Mouse (Mus musculus) heart, adult 18-20 months (tissue): ENCODE results near the gene Sdk2. TPM values are rescaled to one million over a fixed set of nuclear protein-coding genes. Genes with fewer than 3 reads are reported as not detected.

Experiments used
- DNase-seq, 2 experiments: peaks; one replicate each; pipeline ENCODE4 v3.0.0; 2021 to 2022; ENCODE audit warnings: mixed read lengths in 1 of 2
- total RNA-seq, 2 experiments: library from RNA; stranded (reverse); gene quantifications; 2 replicates each; pipeline ENCODE4 v1.2.3; 2021

Gene Sdk2
- total RNA-seq, 2 experiments from 2014 or later, result 1.7 to 1.9 TPM

GRCm38 (mm10) chr11:113831608-113832007 is 235.2 kb downstream of the Sdk2 start:
- DNase-seq, result no peak

DNA sequence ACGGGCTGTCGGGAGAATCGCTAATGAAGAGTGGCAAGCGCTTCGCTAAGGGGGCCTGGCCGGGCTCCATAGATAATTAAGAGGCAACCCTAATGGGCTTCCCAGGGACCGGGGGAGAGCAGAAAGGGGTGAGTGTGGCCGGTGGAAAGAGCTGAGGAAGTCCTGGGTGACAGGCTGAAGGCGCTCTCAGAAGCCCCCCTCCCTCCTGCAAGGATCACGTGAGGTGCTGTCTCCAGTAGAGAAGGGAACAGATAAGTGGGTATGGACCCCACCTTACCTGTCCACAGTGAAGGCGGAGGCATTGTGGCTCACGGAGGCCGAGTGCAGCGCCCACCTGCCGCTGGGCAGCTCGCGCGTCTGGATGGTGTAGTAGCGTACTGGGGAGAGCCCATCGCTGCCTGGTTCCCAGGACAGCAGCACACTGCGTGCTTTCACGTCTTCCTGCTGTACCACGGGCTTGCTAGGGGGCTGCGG is 238.7 kb downstream of the Sdk2 start:
- no peak for DNase-seq

DNA sequence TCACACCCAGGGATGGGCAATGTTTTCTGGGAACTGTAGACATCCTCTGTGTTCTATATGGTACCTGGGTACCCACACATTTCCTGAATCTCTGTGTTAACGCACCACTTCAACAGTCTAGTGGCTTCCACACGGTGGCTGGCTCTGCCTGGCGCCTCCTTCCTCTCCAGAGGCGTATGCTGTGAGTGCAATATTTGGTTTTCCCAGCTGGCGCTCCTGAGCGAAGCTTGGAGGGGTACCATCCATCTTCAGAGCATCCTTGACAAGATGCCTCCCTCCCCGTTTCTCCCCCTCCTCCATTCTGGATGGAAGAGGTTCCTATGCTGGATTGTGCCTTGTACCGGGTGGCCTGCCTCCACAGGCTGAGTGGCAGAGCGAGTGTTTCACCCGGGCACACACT is 246.8 kb downstream of the Sdk2 start:
- DNase-seq, result no peak

DNA sequence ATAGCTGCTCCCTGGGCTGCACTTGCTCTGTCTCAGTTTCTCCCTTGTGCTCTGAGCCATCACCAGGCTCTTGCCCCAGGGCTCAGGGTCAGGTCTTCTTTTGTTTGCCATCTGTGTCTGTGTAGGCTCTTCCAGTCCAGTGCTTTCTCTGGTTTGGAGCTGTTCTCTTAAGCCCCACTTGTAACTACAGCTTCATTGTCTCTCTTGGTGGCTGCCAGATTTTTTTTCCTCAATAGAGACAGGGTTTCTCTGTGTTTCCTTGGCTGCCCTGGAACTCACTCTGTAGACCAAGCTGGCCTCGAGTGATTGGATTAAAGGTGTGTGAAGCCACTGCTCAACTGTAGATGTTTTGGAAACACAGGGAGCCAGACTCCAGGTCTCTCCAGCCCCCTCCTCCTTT is 247.8 kb downstream of the Sdk2 start:
- DNase-seq, result no peak

DNA sequence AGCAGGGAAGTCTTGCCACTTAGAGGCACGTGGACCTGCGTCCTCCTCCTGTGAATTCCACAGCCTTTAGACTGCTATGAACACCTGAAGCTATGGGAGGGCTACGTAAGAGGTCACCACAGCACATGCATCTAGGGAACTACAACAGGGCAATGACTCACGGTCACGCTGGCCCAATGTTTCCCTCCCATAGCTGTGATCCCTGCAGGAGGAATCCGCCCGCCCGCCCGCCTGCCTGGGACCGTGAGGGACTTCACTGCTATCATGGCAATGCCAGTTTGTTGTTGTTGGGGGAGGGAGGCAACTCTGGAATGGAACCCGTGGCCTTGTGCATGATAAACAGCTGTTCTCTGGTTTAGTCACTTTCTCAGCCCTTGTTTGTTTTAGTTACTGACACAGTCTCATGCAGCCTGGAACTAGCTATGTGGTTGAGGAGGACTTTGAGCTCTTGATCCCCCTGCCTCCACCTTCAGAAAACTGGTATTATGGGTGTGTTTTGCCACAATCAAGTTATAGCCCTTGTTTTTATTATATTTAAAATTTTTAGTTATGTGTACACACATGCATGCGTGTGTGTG is 249.8 kb downstream of the Sdk2 start:
- DNase-seq, result no peak

DNA sequence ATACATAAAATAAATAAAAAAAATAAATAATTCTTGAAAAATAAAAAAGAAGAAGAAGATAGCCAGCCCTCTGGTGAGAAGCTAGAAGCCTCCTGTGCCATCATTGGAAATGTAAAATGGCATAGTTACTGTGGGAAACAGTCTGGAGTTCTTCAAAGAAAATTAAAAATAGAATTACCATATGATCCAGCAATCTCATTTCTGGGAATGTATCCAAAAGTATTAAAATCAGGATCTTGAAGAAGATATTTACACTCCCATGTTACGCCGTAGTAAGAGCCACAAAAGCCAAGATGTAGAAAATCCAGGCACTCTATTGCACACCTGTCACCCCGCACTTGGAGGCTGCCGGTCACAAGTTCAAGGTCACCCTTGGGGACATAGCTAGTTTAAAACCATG is 250.4 kb downstream of the Sdk2 start:
- DNase-seq, result no peak

DNA sequence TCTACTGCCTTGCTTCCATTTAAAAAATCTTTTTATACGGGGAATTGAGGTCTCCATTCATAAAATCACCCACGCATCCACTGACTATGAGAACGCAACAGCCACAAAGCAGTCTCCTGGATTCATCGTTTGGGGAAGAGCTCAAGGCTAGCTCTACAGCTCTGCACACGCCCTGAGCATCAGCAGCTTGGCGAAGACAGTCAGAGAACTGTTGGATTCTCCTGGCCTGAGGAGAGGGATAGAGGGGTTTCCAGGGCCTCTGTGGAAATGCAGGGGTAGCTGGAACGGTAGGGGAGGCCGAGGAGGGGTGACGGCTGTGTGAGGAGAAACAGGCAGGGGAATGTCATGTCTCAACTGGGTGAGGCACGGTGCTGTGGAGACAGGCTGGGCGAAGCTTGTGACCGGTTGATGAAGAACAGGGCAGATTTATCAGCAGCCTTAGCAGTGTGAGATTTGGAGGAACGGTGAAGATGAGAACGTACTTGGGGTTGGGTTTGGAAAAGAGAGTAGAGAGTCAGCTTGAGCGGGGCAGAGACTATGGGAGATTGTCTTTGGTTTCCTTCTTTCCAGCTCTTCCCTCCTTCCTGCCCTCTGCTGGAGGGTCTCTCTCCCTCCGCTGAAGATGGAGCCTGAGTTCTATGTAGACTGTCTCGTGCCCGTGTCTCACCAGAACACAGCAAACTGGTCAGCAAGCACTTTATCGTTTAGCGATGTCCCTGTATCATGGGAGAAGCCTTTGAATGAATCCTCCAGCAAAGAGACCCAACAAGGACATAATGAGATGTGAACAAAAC is 255.1 kb downstream of the Sdk2 start:
- DNase-seq, result no peak

GRCm38 (mm10) chr11:113810638-113811545 is 256.0 kb downstream of the Sdk2 start:
- peak; percentile 75 to 94 for DNase-seq

- peak; percentile 74 to 91 for DNase-seq
Measured at GRCm38 (mm10) chr11:113807086-113807485, 259.8 kb downstream of the Sdk2 start.

GRCm38 (mm10) chr11:113806382-113807077 is 260.3 kb downstream of the Sdk2 start:
- DNase-seq, result peak in 1 of 2 experiments; percentile 41

GRCm38 (mm10) chr11:113805974-113806373 is 260.9 kb downstream of the Sdk2 start:
- no peak for DNase-seq

DNA sequence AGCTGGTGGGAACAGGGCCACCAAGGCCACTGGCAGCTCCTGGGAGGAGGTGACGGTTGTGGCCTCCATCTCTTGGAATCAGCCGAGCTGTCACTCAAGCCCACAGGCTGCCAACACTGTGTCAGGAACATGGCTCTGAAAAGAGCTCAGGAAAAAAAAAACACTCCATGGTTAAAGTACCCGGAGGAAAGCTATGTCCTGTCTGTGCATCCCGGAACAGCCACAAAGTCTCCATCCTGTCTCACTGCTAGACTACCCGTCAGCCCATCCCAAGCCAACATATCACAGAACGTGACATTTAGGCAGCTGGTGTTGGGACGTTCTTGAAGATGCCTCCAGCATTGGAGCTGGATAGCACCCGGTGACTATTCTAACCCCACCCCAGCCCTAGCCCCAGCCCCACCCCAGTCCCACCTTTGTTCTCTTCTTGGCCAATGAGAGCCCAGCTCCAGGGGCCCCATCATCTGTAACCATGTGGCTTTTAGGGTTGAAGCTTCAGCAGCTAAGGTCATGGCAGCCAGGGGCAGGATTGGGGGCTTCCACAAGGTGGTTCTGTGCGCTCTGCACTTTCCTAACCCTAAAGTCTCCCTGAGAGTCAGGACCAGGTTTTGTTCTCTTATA is 263.4 kb downstream of the Sdk2 start:
- DNase-seq, result no peak

- DNase-seq, result peak; percentile 62 to 85
Measured at GRCm38 (mm10) chr11:113802456-113802855, 264.4 kb downstream of the Sdk2 start.

GRCm38 (mm10) chr11:113800026-113800425 is 266.8 kb downstream of the Sdk2 start:
- DNase-seq, result no peak

- no peak for DNase-seq
Measured at GRCm38 (mm10) chr11:113799041-113799447, 267.8 kb downstream of the Sdk2 start.

DNA sequence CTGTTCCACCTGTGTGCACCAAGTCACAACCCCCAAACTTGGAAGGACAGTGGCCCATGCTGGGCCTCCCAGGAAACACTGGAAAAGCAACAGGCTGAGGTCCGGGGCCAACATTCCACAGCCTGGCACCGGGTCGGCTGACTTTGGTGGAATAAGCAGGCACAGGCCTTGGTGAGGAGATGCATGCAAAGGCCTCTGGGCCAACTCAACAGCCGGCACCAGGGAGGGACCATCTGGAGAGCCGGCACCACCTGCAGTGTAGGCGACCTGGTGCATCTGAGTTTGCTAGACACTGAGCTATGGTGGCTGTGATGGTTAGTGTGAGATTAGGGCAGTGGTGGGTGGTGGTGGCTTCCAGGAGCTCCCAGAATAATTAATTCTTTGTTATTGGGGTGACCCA is 268.8 kb downstream of the Sdk2 start:
- no peak for DNase-seq

DNA sequence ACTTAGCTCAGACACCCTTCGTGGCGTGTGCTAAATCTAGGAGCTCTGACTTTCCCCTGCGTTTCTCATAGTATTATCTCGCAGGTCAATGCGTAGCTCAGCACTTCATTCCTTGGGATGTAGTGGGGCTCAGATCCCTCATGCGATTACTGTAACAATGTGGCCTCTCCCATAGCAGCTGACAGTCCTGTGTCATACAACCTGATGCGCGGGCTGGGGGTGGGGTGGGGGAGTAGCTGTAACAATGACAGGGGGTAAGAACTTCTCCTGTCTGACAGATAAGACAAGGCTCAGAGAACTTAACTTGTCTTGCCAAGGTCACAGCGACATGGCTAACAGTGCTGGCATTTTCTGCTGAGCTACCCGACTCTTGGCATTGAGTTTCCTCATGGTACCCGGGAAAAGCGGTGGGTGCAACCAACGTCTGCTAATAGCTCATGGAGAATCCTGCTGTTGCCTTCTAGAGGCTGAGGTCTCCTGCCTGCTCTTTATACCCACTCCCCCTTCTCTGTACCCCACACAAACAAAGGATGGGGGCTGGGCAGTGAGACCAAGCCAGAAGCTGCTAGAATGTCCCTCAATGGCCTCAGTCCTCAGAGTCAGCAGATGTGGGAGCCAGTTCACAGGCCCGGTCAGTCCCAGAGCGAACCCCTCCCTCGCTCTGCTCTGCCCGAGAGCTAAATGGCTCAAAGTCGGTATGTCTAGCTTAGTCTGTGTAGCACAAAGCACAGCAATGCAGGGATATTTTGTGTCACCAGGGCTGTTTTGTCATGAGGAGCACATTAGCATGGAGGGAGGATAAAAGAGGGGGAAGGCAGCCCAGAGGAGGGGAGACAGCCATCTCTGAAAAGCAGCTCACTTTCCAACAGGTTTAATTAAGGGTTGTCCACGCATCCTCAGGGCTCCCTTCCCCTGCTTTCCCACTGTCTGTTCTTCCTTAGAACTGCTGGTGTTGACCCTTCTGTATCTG is 269.5 kb downstream of the Sdk2 start:
- no peak for DNase-seq

DNA sequence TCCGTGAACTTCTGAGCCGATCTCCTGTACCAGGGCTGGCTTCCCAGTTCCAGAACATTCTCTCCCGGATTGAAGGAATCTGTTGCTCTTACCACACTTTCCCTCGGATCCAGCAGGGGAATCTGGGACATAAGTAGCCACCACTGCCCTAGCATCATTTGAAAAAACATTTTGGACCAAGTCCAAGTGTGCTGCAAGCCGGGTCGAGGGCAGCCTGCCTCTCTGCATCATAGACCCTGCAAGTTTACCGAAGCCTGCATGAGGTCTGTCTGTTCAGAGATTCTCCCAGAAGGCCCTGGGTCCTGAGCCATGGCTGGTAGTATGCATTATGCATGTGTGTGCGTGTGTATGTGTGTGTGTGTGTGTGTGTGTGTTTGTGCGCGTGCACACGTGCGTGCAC is 271.0 kb downstream of the Sdk2 start:
- DNase-seq, result no peak

GRCm38 (mm10) chr11:113791357-113792215 is 275.3 kb downstream of the Sdk2 start:
- no peak for DNase-seq
